Mouse (Mus musculus): Measurements from ENCODE around the gene Ntn4. TPM values are rescaled to one million over a fixed set of nuclear protein-coding genes. Genes with fewer than 3 reads are reported as not detected.

Ntn4 gene
- polyA plus RNA-seq, 1 experiment from 2014 or later: 0.41 TPM

Other genes starting within 250 kb of the Ntn4 start
- 152 and 155 TPM in 2 replicates for gene Lta4h, start 187.3 kb upstream of the Ntn4 start, polyA plus RNA-seq (2016; fragmentation: Nextera tagmentation; extraction: Ambion mirVana)
- 0.11 and 0.34 TPM in 2 replicates for gene Hal, start 151.9 kb upstream of the Ntn4 start, polyA plus RNA-seq (2016; fragmentation: Nextera tagmentation; extraction: Ambion mirVana)
- 0.11 and 0.18 TPM in 2 replicates for gene Amdhd1, start 100.6 kb upstream of the Ntn4 start, polyA plus RNA-seq (2016; fragmentation: Nextera tagmentation; extraction: Ambion mirVana)
- gene Ccdc38, start 100.0 kb upstream of the Ntn4 start, polyA plus RNA-seq (2016; fragmentation: Nextera tagmentation; extraction: Ambion mirVana): 0.34 and 0.44 TPM in 2 replicates
- gene Snrpf, start 51.0 kb upstream of the Ntn4 start, polyA plus RNA-seq (2016; fragmentation: Nextera tagmentation; extraction: Ambion mirVana): 189 TPM in 2 replicates
- gene Usp44, start 190.9 kb downstream of the Ntn4 start, polyA plus RNA-seq (2016; fragmentation: Nextera tagmentation; extraction: Ambion mirVana): 6.6 and 7.7 TPM in 2 replicates

Data from embryonic facial prominence, embryonic 10.5 days (tissue).